Mouse (Mus musculus): ENCODE results near the gene 4930430F08Rik.

DNA sequence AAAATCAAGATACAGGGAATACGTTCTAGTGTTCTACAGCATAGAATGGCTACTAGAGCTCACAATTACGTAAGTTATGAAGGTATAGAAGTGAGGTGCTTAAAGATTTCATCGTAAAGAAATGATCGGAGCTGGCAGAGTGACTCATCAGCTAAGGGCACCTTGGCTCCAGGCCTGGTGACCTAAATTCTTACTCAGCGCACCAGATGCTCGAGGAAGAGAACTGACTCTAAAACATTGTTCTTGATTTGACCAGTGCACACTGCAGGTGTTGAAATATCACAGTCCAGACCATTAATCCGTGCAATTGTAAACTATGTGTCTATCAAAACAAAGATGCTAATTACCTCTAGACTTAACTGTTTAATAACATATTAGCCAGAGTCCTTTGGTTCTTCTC lies 29.3 kb upstream of the 4930430F08Rik start:
- TF ChIP-seq CTCF (IDR thresholded peaks at IDR 0.05; ENCODE audit: low read depth, low read length) (no peak), POLR2A (IDR thresholded peaks at IDR 0.05; ENCODE audit: extremely low read depth, insufficient read depth, low read length) (no peak)
